Mouse (Mus musculus): ENCODE results near the gene Sema4g. TPM values are rescaled to one million over a fixed set of nuclear protein-coding genes. Genes with fewer than 3 reads are reported as not detected.

The Sema4g gene
- polyA plus RNA-seq (2012; rRNA removed) = 92.2 and 119 TPM in 2 replicates

GRCm38 (mm10) chr19:44988831-44989566 is at the start of gene Sema4g:
Sema4g (plus strand) TSS chr19:44989101.
- peak; percentile 39 for DNase-seq
- Histone ChIP-seq H3K27ac (ENCODE audit: insufficient read depth, low read depth, low read length) (peak within 1 kb of the TSS; percentile 21; the same call in 1 of the 2 replicates), H3K4me3 (ENCODE audit: insufficient read depth, low read depth, low read length) (peak within 1 kb of the TSS; percentile 49), H3K4me1 (ENCODE audit: control insufficient read depth, insufficient read depth, low read length) (peaks cover 23% of the 10 kb centered on the region), H3K36me3 (ENCODE audit: control insufficient read depth, insufficient read depth, low read length) (no peaks in the 10 kb centered on the region), H3K27me3 (replicated peaks; ENCODE audit: control insufficient read depth, insufficient read depth, low read length) (no peaks in the 10 kb centered on the region)
- WGBS = under 1% methylated on average over 47 of the region's 58 CpGs
- TF ChIP-seq POLR2A (IDR thresholded peaks at IDR 0.05; ENCODE audit: low read depth, low read length) = no peak
- 0 out of 2 replicates have a peak, but pooled peaks have one; percentile 12 for TF ChIP-seq CTCF (conservative IDR thresholded peaks at IDR 0.05; ENCODE audit: insufficient read depth, insufficient read length, low read depth, low read length)

- Histone ChIP-seq H3K27me3 (replicated peaks; ENCODE audit: control insufficient read depth, insufficient read depth, low read length) (no peaks in the 10 kb centered on the region), H3K27ac (ENCODE audit: insufficient read depth, low read depth, low read length) (no peak overlapping the region), H3K4me1 (ENCODE audit: control insufficient read depth, insufficient read depth, low read length) (no peaks in the 10 kb centered on the region), H3K4me3 (ENCODE audit: insufficient read depth, low read depth, low read length) (no peak overlapping the region), H3K36me3 (ENCODE audit: control insufficient read depth, insufficient read depth, low read length) (peaks cover 10% of the 10 kb centered on the region)
- DNase-seq = no peak
- TF ChIP-seq CTCF (conservative IDR thresholded peaks at IDR 0.05; ENCODE audit: insufficient read depth, insufficient read length, low read depth, low read length) (no peak), POLR2A (IDR thresholded peaks at IDR 0.05; ENCODE audit: low read depth, low read length) (no peak)
- 98% methylated on average over 2 of the region's 2 CpGs for WGBS
These were observed 29.3 kb upstream of the Sema4g start for GRCm38 (mm10) chr19:44959633-44960032.

- peaks cover 10% of the 10 kb centered on the region for H3K36me3 ChIP-seq (ENCODE audit: control insufficient read depth, insufficient read depth, low read length)
- H3K4me3 ChIP-seq (ENCODE audit: insufficient read depth, low read depth, low read length) = no peak overlapping the region
- DNase-seq = no peak
- 98% methylated on average over 1 of the region's 1 CpGs for WGBS
- no peaks in the 10 kb centered on the region for H3K27me3 ChIP-seq (replicated peaks; ENCODE audit: control insufficient read depth, insufficient read depth, low read length)
- H3K4me1 ChIP-seq (ENCODE audit: control insufficient read depth, insufficient read depth, low read length) = no peaks in the 10 kb centered on the region
- no peak for TF ChIP-seq POLR2A (IDR thresholded peaks at IDR 0.05; ENCODE audit: low read depth, low read length)
- TF ChIP-seq CTCF (conservative IDR thresholded peaks at IDR 0.05; ENCODE audit: insufficient read depth, insufficient read length, low read depth, low read length) = no peak
- no peak overlapping the region for H3K27ac ChIP-seq (ENCODE audit: insufficient read depth, low read depth, low read length)
These were observed 22.9 kb upstream of the Sema4g start for GRCm38 (mm10) chr19:44965978-44966377.

GRCm38 (mm10) chr19:44968329-44968728 is 20.6 kb upstream of the Sema4g start:
- WGBS = 90% methylated on average over 3 of the region's 3 CpGs
- no peak overlapping the region for H3K4me3 ChIP-seq (ENCODE audit: insufficient read depth, low read depth, low read length)
- H3K27me3 ChIP-seq (replicated peaks; ENCODE audit: control insufficient read depth, insufficient read depth, low read length) = no peaks in the 10 kb centered on the region
- peaks cover 11% of the 10 kb centered on the region for H3K36me3 ChIP-seq (ENCODE audit: control insufficient read depth, insufficient read depth, low read length)
- no peak for TF ChIP-seq POLR2A (IDR thresholded peaks at IDR 0.05; ENCODE audit: low read depth, low read length)
- TF ChIP-seq CTCF (conservative IDR thresholded peaks at IDR 0.05; ENCODE audit: insufficient read depth, insufficient read length, low read depth, low read length) = no peak
- H3K27ac ChIP-seq (ENCODE audit: insufficient read depth, low read depth, low read length) = no peak overlapping the region
- H3K4me1 ChIP-seq (ENCODE audit: control insufficient read depth, insufficient read depth, low read length) = no peaks in the 10 kb centered on the region
- DNase-seq = no peak

- no peaks in the 10 kb centered on the region for H3K4me1 ChIP-seq (ENCODE audit: control insufficient read depth, insufficient read depth, low read length)
- WGBS = 82% methylated on average over 6 of the region's 6 CpGs
- no peak for TF ChIP-seq CTCF (conservative IDR thresholded peaks at IDR 0.05; ENCODE audit: insufficient read depth, insufficient read length, low read depth, low read length)
- TF ChIP-seq POLR2A (IDR thresholded peaks at IDR 0.05; ENCODE audit: low read depth, low read length) = no peak
- DNase-seq = no peak
- no peaks in the 10 kb centered on the region for H3K27me3 ChIP-seq (replicated peaks; ENCODE audit: control insufficient read depth, insufficient read depth, low read length)
- H3K36me3 ChIP-seq (ENCODE audit: control insufficient read depth, insufficient read depth, low read length) = peaks cover 18% of the 10 kb centered on the region
- no peak overlapping the region for H3K4me3 ChIP-seq (ENCODE audit: insufficient read depth, low read depth, low read length)
- no peak overlapping the region for H3K27ac ChIP-seq (ENCODE audit: insufficient read depth, low read depth, low read length)
These were observed 12.3 kb upstream of the Sema4g start for GRCm38 (mm10) chr19:44976636-44977035.

GRCm38 (mm10) chr19:44977148-44977547 is 11.8 kb upstream of the Sema4g start:
- Histone ChIP-seq H3K4me1 (ENCODE audit: control insufficient read depth, insufficient read depth, low read length) (no peaks in the 10 kb centered on the region), H3K27me3 (replicated peaks; ENCODE audit: control insufficient read depth, insufficient read depth, low read length) (no peaks in the 10 kb centered on the region), H3K4me3 (ENCODE audit: insufficient read depth, low read depth, low read length) (no peak overlapping the region), H3K36me3 (ENCODE audit: control insufficient read depth, insufficient read depth, low read length) (peaks cover 18% of the 10 kb centered on the region), H3K27ac (ENCODE audit: insufficient read depth, low read depth, low read length) (no peak overlapping the region)
- no peak for TF ChIP-seq CTCF (conservative IDR thresholded peaks at IDR 0.05; ENCODE audit: insufficient read depth, insufficient read length, low read depth, low read length)
- no peak for TF ChIP-seq POLR2A (IDR thresholded peaks at IDR 0.05; ENCODE audit: low read depth, low read length)
- 86% methylated on average over 6 of the region's 6 CpGs for WGBS
- DNase-seq = no peak

GRCm38 (mm10) chr19:44980787-44981186 is 8.1 kb upstream of the Sema4g start:
- Histone ChIP-seq H3K27me3 (replicated peaks; ENCODE audit: control insufficient read depth, insufficient read depth, low read length) (no peaks in the 10 kb centered on the region), H3K27ac (ENCODE audit: insufficient read depth, low read depth, low read length) (no peak overlapping the region), H3K36me3 (ENCODE audit: control insufficient read depth, insufficient read depth, low read length) (peaks cover 8% of the 10 kb centered on the region), H3K4me3 (ENCODE audit: insufficient read depth, low read depth, low read length) (no peak overlapping the region), H3K4me1 (ENCODE audit: control insufficient read depth, insufficient read depth, low read length) (peaks cover 6% of the 10 kb centered on the region)
- no peak for TF ChIP-seq POLR2A (IDR thresholded peaks at IDR 0.05; ENCODE audit: low read depth, low read length)
- TF ChIP-seq CTCF (conservative IDR thresholded peaks at IDR 0.05; ENCODE audit: insufficient read depth, insufficient read length, low read depth, low read length) = no peak
- no peak for DNase-seq
- WGBS = 60% methylated on average over 2 of the region's 2 CpGs

Data from kidney, adult 2 months (tissue).